Mouse (Mus musculus) liver, adult 2 months (tissue): Measurements from ENCODE around the gene Atp6v0e. TPM values are rescaled to one million over a fixed set of nuclear protein-coding genes. Genes with fewer than 3 reads are reported as not detected.

Experiments
- DNase-seq: peaks from one replicate; pipeline ENCODE4 v3.0.0-alpha.2; 2011; ENCODE audit warnings: low read depth, low spot score; ENCODE audit errors: extremely low read depth
- H3K27ac ChIP-seq: fragments of 200-500 bp; replicated peaks from 2 replicates; pipeline ENCODE4 v1.5.1; 2012; ENCODE audit warnings: low read depth, mild to moderate bottlenecking, control low read depth, inconsistent platforms, low read length; ENCODE audit not compliant: insufficient read depth
- H3K27me3 ChIP-seq: fragments of 200-500 bp; 2 replicates; pipeline ENCODE4 v1.6.1; 2012; ENCODE audit warnings: mild to moderate bottlenecking, moderate library complexity, low read length, inconsistent platforms; ENCODE audit not compliant: control insufficient read depth, insufficient read depth
- H3K36me3 ChIP-seq: fragments of 200-500 bp; 2 replicates; pipeline ENCODE4 v1.6.1; 2012; ENCODE audit warnings: low read length, inconsistent platforms; ENCODE audit not compliant: control insufficient read depth, insufficient read depth
- H3K4me1 ChIP-seq: fragments of 200-500 bp; 2 replicates; pipeline ENCODE4 v1.6.1; 2011; ENCODE audit warnings: low read length; ENCODE audit not compliant: control insufficient read depth, insufficient read depth
- H3K4me3 ChIP-seq: fragments of 200-500 bp; 2 replicates; pipeline ENCODE4 v1.5.1; 2011; ENCODE audit warnings: low read depth, mild to moderate bottlenecking, control low read depth, low read length, moderate library complexity; ENCODE audit not compliant: insufficient read depth
- H3K79me2 ChIP-seq: fragments of 200-500 bp; 2 replicates; pipeline ENCODE4 v1.6.1; 2012; ENCODE audit warnings: inconsistent platforms, mild to moderate bottlenecking, low read length, moderate library complexity; ENCODE audit not compliant: control insufficient read depth, insufficient read depth
- H3K9ac ChIP-seq: fragments of 200-500 bp; 2 replicates; pipeline ENCODE4 v1.6.1; 2012; ENCODE audit warnings: low read depth, mild to moderate bottlenecking, control low read depth, inconsistent platforms, low read length
- CTCF ChIP-seq: fragments of 200-500 bp; IDR thresholded peaks from 2 replicates; pipeline ENCODE4 v1.5.1; 2011; ENCODE audit warnings: low read depth, low read length, control low read depth
- POLR2A ChIP-seq: fragments of 200-500 bp; IDR thresholded peaks from 2 replicates; pipeline ENCODE4 v1.6.1; 2011; ENCODE audit warnings: low read length, control low read depth; ENCODE audit not compliant: insufficient read depth; ENCODE audit errors: extremely low read depth
- WGBS: fragments of 180-500 bp; shearing (Covaris S2); methylation state at CpG from one replicate; pipeline ENCODE4 v1.1.7; 2018; 5-methylcytosine and 5-hydroxymethylcytosine counted together
- polyA plus RNA-seq: library from polyadenylated mRNA; depleted of rRNA; stranded (reverse); fragments of >200 nt; gene quantifications from 2 replicates; pipeline ENCODE4 v1.2.3, GENCODE M21; 2012
- total RNA-seq: library from RNA; depleted of rRNA; stranded (reverse); fragments of >200 nt; gene quantifications from 2 replicates; pipeline ENCODE4 v1.2.3, GENCODE M21; 2014

Gene Atp6v0e
- total and polyA plus RNA-seq, 2 experiments: 108 to 122 TPM

- Histone ChIP-seq H3K9ac (no peak overlapping the region), H3K4me3 (no peak overlapping the region), H3K27ac (no peak overlapping the region), H3K36me3 (peaks cover 6% of the 10 kb centered on the region; the same call in 1 of the 2 replicates), H3K27me3 (no peaks in the 10 kb centered on the region), H3K4me1 (peaks cover 9% of the 10 kb centered on the region; the same call in 1 of the 2 replicates), H3K79me2 (peaks cover 20% of the 10 kb centered on the region)
- no peak for DNase-seq
- no peak for TF ChIP-seq POLR2A
- TF ChIP-seq CTCF: no peak
- WGBS: 68% methylated on average over 2 of the region's 2 CpGs
Observed at GRCm38 (mm10) chr17:26717868-26718267, 54.8 kb downstream of the Atp6v0e start.

DNA sequence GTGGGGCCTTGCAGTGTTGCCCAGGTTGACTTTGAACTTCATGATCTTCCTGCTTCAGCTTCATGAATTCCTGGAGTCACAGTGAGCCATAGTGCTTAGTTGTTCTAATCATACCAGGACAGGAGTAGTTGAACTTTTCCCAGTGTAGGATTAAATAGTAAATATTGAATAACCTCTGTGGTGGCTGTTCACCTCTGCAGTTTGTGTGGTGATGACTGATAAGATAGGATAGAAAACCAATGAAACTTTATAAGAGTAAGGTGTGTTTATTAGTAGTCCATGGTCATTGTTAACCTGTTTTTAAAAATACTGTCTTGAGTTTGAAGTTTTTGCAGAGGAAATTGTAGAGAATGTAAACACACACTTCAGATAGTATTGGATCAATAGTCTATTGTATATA lies 56.4 kb downstream of the Atp6v0e start:
- no peak overlapping the region for H3K9ac ChIP-seq
- H3K4me3 ChIP-seq: no peak overlapping the region
- H3K27me3 ChIP-seq: no peaks in the 10 kb centered on the region
- H3K27ac ChIP-seq: no peak overlapping the region
- H3K36me3 ChIP-seq: peaks cover 6% of the 10 kb centered on the region; the same call in 1 of the 2 replicates
- peaks cover 13% of the 10 kb centered on the region; the same call in 1 of the 2 replicates for H3K4me1 ChIP-seq
- H3K79me2 ChIP-seq: peaks cover 27% of the 10 kb centered on the region
- TF ChIP-seq CTCF (no peak), POLR2A (no peak)
- peak; percentile 39 for DNase-seq

- 83% methylated on average over 2 of the region's 2 CpGs for WGBS
- H3K4me1 ChIP-seq: peaks cover 13% of the 10 kb centered on the region; the same call in 1 of the 2 replicates
- H3K79me2 ChIP-seq: peaks cover 33% of the 10 kb centered on the region
- TF ChIP-seq POLR2A (no peak), CTCF (no peak)
- H3K27ac ChIP-seq: no peak overlapping the region
- H3K27me3 ChIP-seq: no peaks in the 10 kb centered on the region
- no peak overlapping the region for H3K9ac ChIP-seq
- H3K4me3 ChIP-seq: no peak overlapping the region
- no peak for DNase-seq
- H3K36me3 ChIP-seq: peaks cover 6% of the 10 kb centered on the region; the same call in 1 of the 2 replicates
Observed at GRCm38 (mm10) chr17:26721802-26722201, 58.8 kb downstream of the Atp6v0e start.

DNA sequence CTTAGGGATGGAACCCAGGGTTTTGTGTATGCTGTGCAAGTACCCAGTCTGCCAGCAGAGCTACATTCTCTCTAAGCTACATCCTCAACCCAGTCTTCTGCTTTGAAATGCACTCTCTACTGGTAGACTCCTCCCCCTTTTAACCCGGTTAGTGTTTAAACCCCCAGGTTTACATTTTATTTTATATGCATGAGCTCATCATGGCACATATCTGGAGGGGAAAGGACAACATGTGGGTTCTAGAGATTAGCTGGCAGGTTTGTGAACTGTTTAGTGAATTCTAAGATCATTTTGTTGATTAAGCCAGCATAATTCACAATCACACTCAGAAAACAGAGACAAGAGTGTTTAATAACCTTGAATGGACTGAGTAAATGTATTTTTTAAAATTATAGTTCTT lies 61.8 kb downstream of the Atp6v0e start:
- Histone ChIP-seq H3K4me3 (no peak overlapping the region), H3K27me3 (no peaks in the 10 kb centered on the region), H3K9ac (no peak overlapping the region), H3K27ac (no peak overlapping the region), H3K79me2 (peaks cover 43% of the 10 kb centered on the region), H3K36me3 (peaks cover 8% of the 10 kb centered on the region; the same call in 1 of the 2 replicates), H3K4me1 (peaks cover 14% of the 10 kb centered on the region)
- no peak for TF ChIP-seq CTCF
- no peak for TF ChIP-seq POLR2A
- WGBS: 34% methylated on average over 1 of the region's 1 CpGs
- no peak for DNase-seq

DNA sequence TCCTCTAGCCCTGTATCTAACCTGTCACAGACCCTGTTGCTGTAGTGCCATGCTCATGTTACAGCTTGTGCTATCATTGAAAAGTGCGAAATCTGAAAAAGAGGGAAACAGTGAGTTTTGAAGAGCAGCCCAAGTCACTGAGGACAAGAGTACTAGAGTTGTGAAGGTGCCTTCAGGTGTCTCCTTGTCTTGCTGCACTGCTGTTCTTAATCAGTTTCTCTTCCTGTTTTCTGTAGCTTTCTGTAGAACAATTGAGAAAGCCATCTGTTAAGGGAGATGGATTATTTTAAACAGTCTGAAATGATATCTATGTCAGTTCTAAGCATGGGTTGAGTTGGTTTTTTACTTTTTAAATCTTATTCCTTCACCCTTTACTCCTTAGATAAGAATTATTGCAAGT lies 63.6 kb downstream of the Atp6v0e start:
- no peak for DNase-seq
- TF ChIP-seq POLR2A (no peak), CTCF (no peak)
- H3K27me3 ChIP-seq: no peaks in the 10 kb centered on the region
- WGBS: 87% methylated on average over 1 of the region's 1 CpGs
- H3K36me3 ChIP-seq: peaks cover 2% of the 10 kb centered on the region; the same call in 1 of the 2 replicates
- no peak overlapping the region for H3K9ac ChIP-seq
- peaks cover 18% of the 10 kb centered on the region for H3K4me1 ChIP-seq
- no peak overlapping the region for H3K27ac ChIP-seq
- peaks cover 30% of the 10 kb centered on the region for H3K79me2 ChIP-seq
- no peak overlapping the region for H3K4me3 ChIP-seq

DNA sequence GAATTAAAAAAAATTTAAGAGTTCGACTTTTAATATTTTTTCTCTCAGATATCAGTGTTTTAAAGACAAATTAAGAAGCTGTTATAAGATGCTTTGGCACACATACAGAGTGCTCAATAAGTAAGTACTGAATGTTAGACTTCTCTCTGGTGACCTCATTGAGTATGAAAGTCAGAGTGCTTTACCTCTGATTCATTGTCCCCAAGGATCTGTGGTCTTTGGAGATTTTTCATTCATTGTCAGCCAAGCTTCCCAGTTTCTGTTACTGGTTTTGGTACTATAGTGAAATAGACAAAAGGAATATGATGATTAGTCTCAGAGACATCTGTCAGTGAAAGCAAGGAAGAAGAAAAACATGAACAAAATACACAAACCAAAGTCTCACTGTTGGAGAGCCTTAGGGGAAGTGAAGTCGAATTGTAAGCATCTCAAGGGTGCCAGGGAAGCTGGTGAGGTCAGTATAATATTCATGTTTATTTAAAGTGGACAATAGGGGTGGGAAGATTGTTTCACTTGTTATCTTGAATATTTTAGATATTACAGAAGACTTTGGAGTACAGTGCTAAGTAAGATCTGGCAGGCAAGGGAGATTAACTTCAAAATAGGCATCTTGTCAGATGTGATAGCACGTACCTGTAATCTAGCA lies 64.2 kb downstream of the Atp6v0e start:
- peaks cover 2% of the 10 kb centered on the region; the same call in 1 of the 2 replicates for H3K36me3 ChIP-seq
- H3K9ac ChIP-seq: no peak overlapping the region
- 74% methylated on average over 3 of the region's 3 CpGs for WGBS
- H3K27me3 ChIP-seq: no peaks in the 10 kb centered on the region
- no peak for TF ChIP-seq CTCF
- TF ChIP-seq POLR2A: no peak
- H3K27ac ChIP-seq: no peak overlapping the region; the same call in 1 of the 2 replicates
- H3K4me1 ChIP-seq: peaks cover 20% of the 10 kb centered on the region
- no peak overlapping the region for H3K4me3 ChIP-seq
- no peak for DNase-seq
- peaks cover 28% of the 10 kb centered on the region for H3K79me2 ChIP-seq
